Mouse (Mus musculus) heart, embryonic 16.5 days (tissue): ENCODE data around the gene Tjp2. TPM values are rescaled to one million over a fixed set of nuclear protein-coding genes. Genes with fewer than 3 reads are reported as not detected.

ENCODE experiments used
- ATAC-seq: fragments of 200-750 bp; cut with Nextera tagmentation; replicated peaks from 2 replicates; pipeline ENCODE4 v1.8.0; 2017; ENCODE audit warnings: moderate number of reproducible peaks; ENCODE audit not compliant: insufficient read depth, low FRiP score; ENCODE audit errors: extremely low read depth
- H3K27ac ChIP-seq: fragments of 300-500 bp; sonication (generic); 2 replicates; pipeline ENCODE4 v1.5.1; 2014; ENCODE audit warnings: mild to moderate bottlenecking, low read length, control low read depth, moderate library complexity
- H3K27me3 ChIP-seq: fragments of 300-500 bp; sonication (generic); 2 replicates; pipeline ENCODE4 v1.6.1; 2014; ENCODE audit warnings: low read length, mixed read lengths; ENCODE audit not compliant: control insufficient read depth, insufficient read depth
- H3K36me3 ChIP-seq: fragments of 300-500 bp; sonication (generic); 2 replicates; pipeline ENCODE4 v1.6.1; 2014; ENCODE audit not compliant: control insufficient read depth, insufficient read depth
- H3K4me1 ChIP-seq: fragments of 300-500 bp; sonication (generic); 2 replicates; pipeline ENCODE4 v1.6.1; 2014; ENCODE audit warnings: low read length, mixed read lengths; ENCODE audit not compliant: control insufficient read depth, insufficient read depth
- H3K4me2 ChIP-seq: fragments of 300-500 bp; sonication (generic); 2 replicates; pipeline ENCODE4 v1.6.1; 2014; ENCODE audit warnings: low read depth, mild to moderate bottlenecking, control low read depth, low read length
- H3K4me3 ChIP-seq: fragments of 300-500 bp; sonication (generic); 2 replicates; pipeline ENCODE4 v1.5.1; 2014; ENCODE audit warnings: mild to moderate bottlenecking, control low read depth, low read length
- H3K9ac ChIP-seq: fragments of 300-500 bp; sonication (generic); 2 replicates; pipeline ENCODE4 v1.6.1; 2014; ENCODE audit warnings: low read length, control low read depth
- H3K9me3 ChIP-seq: fragments of 300-500 bp; sonication (generic); replicated peaks from 2 replicates; pipeline ENCODE4 v1.6.1; 2016; ENCODE audit warnings: low read length; ENCODE audit not compliant: control insufficient read depth
- WGBS: fragments of 180-500 bp; shearing (Covaris S2); extraction: QIAGEN DNeasy Blood & Tissue Kit; methylation state at CpG from one replicate; pipeline ENCODE4 v1.1.7; 2014; 5-methylcytosine and 5-hydroxymethylcytosine counted together
- polyA plus RNA-seq: library from polyadenylated mRNA; unstranded; fragments of >200 nt; fragmentation: Nextera tagmentation; extraction: Ambion mirVana; gene quantifications from 2 replicates; pipeline ENCODE4 v1.2.1, GENCODE M21; 2015

The Tjp2 gene
- polyA plus RNA-seq, 1 experiment from 2014 or later = 22.3 TPM

DNA sequence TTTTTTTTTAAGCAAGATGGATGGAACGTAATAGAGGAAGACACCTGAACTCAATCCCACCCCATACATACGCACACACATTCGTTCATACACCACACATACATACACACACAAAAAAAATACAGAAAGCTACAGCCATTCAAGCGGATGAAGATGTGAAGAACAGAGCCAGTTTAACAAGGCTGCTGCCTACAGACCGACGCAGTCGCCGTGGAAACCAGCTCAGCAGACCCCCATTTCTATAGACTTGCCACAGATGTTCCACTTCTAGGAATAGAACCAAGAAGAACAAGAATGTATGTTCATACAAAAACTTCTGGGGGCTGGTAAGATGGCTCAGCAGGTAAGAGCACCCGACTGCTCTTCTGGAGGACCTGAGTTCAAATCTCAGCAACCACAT lies 8.1 kb downstream of the Tjp2 start:
- Histone ChIP-seq H3K4me2 (no peak overlapping the region), H3K9me3 (no peaks in the 10 kb centered on the region), H3K27ac (no peak overlapping the region), H3K4me3 (no peak overlapping the region), H3K4me1 (peaks cover 22% of the 10 kb centered on the region), H3K27me3 (no peaks in the 10 kb centered on the region), H3K9ac (no peak overlapping the region), H3K36me3 (no peaks in the 10 kb centered on the region)
- no peak for ATAC-seq
- WGBS = 93% methylated on average over 9 of the region's 9 CpGs

GRCm38 (mm10) chr19:24214939-24215338 lies 9.9 kb downstream of the Tjp2 start:
- WGBS = 83% methylated on average over 7 of the region's 7 CpGs
- Histone ChIP-seq H3K9ac (no peak overlapping the region), H3K27ac (no peak overlapping the region)

GRCm38 (mm10) chr19:24213299-24213698 lies 11.5 kb downstream of the Tjp2 start:
- no peaks in the 10 kb centered on the region for H3K27me3 ChIP-seq
- peak overlapping the region; percentile 35; the same call in 1 of the 2 replicates for H3K4me2 ChIP-seq
- H3K36me3 ChIP-seq = no peaks in the 10 kb centered on the region
- no peaks in the 10 kb centered on the region for H3K9me3 ChIP-seq
- H3K9ac ChIP-seq = peak overlapping the region; percentile 47; the same call in 1 of the 2 replicates
- H3K27ac ChIP-seq = peak overlapping the region; percentile 76
- ATAC-seq = peak; percentile 46
- peaks cover 16% of the 10 kb centered on the region for H3K4me1 ChIP-seq
- 34% methylated on average over 7 of the region's 7 CpGs for WGBS
- H3K4me3 ChIP-seq = no peak overlapping the region

More at GRCm38 (mm10) chr19:24214939-24215338, 9.9 kb downstream of the Tjp2 start:
- Histone ChIP-seq H3K9me3 (no peaks in the 10 kb centered on the region), H3K4me1 (peaks cover 20% of the 10 kb centered on the region), H3K36me3 (no peaks in the 10 kb centered on the region), H3K27me3 (no peaks in the 10 kb centered on the region), H3K4me3 (no peak overlapping the region), H3K4me2 (no peak overlapping the region)
- ATAC-seq = no peak

- no peaks in the 10 kb centered on the region for H3K9me3 ChIP-seq
- 45% methylated on average over 12 of the region's 12 CpGs for WGBS
- H3K36me3 ChIP-seq = no peaks in the 10 kb centered on the region
- H3K27ac ChIP-seq = peak overlapping the region; percentile 76
- peak overlapping the region; percentile 35 for H3K4me2 ChIP-seq
- H3K4me1 ChIP-seq = peaks cover 16% of the 10 kb centered on the region
- ATAC-seq = peak; percentile 85
- H3K27me3 ChIP-seq = no peaks in the 10 kb centered on the region
- peak overlapping the region; percentile 47; the same call in 1 of the 2 replicates for H3K9ac ChIP-seq
- H3K4me3 ChIP-seq = no peak overlapping the region
Observed at GRCm38 (mm10) chr19:24212552-24213249, 12.1 kb downstream of the Tjp2 start.

DNA sequence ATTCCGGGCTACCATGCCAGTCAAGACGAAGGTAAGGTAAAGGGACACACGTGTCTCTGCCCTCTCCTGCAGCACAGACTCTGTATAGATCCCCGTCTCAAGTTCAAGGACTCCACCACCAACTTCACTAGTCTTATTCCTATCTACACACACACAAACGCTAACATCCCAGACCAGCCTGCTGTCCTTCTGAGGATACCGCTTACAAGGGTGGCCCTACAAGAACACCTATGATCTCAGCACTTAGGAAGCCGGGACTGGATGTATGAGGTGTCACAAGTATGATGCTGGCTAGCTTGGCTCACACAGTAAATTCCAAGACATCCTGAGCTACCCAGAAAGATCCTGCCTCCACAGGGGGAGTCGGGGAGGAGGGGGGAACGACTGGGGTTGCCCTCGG lies 13.7 kb downstream of the Tjp2 start:
- H3K4me2 ChIP-seq = no peak overlapping the region
- H3K4me3 ChIP-seq = no peak overlapping the region
- H3K4me1 ChIP-seq = peaks cover 16% of the 10 kb centered on the region
- H3K9me3 ChIP-seq = no peaks in the 10 kb centered on the region
- H3K9ac ChIP-seq = no peak overlapping the region
- H3K27ac ChIP-seq = no peak overlapping the region
- H3K36me3 ChIP-seq = no peaks in the 10 kb centered on the region
- no peaks in the 10 kb centered on the region for H3K27me3 ChIP-seq
- 60% methylated on average over 10 of the region's 10 CpGs for WGBS
- ATAC-seq = no peak

DNA sequence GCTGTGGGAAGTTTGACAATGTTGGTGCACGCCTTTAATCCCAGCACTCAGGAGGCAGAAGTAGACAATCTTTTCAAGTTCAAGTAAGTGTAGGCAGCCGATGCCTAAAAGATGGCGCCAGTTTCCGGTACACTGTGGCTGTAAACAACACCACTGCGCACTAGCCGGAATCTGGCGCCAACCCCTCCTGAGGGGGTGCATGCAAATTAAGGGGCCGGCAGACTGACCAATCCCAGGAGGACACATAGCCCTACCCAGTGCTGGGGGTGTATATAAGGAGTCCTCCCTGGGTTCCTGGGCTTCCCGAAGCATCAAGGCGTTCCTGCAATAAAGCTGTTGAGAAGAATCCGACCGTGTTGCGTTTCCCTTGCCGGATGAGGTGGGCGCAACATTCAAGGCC lies 15.3 kb downstream of the Tjp2 start:
- Histone ChIP-seq H3K9me3 (no peaks in the 10 kb centered on the region), H3K4me3 (no peak overlapping the region), H3K4me2 (no peak overlapping the region), H3K27me3 (no peaks in the 10 kb centered on the region), H3K27ac (no peak overlapping the region), H3K9ac (no peak overlapping the region), H3K36me3 (no peaks in the 10 kb centered on the region), H3K4me1 (peaks cover 16% of the 10 kb centered on the region)
- WGBS = 94% methylated on average over 15 of the region's 15 CpGs
- ATAC-seq = no peak

DNA sequence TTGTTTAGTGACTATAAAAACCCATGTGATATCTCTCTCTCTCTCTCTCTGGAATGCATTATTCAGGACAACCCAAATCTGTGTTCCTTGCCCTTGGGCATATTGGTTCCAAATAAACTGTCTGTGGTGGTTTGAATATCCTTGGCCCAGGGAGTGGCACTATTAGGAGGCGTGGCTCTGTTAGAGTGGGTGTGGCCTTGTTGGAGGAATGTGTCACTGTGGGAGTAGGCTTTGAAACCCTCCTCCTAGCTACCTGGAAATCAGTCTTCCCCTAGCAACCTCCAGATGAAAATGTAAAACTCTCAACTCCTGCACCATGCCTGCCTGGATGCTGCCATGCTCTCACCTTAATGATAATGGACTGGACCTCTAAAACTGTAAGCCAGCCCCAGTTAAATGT lies 16.9 kb downstream of the Tjp2 start:
- Histone ChIP-seq H3K27ac (no peak overlapping the region), H3K9ac (no peak overlapping the region), H3K4me3 (no peak overlapping the region), H3K4me1 (peaks cover 9% of the 10 kb centered on the region), H3K36me3 (no peaks in the 10 kb centered on the region), H3K27me3 (no peaks in the 10 kb centered on the region), H3K4me2 (no peak overlapping the region), H3K9me3 (no peaks in the 10 kb centered on the region)
- 93% methylated on average over 1 of the region's 1 CpGs for WGBS
- no peak for ATAC-seq

GRCm38 (mm10) chr19:24205001-24205400 lies 19.8 kb downstream of the Tjp2 start:
- H3K4me3 ChIP-seq = no peak overlapping the region
- no peak for ATAC-seq
- no peaks in the 10 kb centered on the region for H3K27me3 ChIP-seq
- H3K4me2 ChIP-seq = no peak overlapping the region
- no peaks in the 10 kb centered on the region for H3K36me3 ChIP-seq
- 53% methylated on average over 1 of the region's 1 CpGs for WGBS
- no peaks in the 10 kb centered on the region for H3K4me1 ChIP-seq
- no peak overlapping the region for H3K27ac ChIP-seq
- H3K9ac ChIP-seq = no peak overlapping the region
- H3K9me3 ChIP-seq = no peaks in the 10 kb centered on the region

DNA sequence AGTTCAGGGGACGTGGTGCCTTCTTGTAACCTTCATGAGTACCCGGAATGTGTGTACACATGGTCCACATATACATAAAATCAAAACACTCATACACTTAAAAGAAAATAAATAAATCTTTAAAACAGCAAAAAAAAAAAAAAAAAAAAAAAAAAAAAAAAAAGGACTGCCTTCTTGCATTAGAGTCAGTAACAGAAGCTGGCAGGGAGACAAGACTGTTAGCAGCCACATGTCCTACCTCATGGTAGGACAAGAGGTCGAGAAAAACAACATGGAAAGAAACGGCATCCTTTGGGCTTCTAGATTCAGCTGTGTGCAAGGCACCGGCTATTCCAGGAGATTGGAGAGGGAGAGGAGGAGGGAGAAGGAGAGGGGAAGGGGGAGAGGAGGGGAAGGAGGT lies 23.0 kb downstream of the Tjp2 start:
- 77% methylated on average over 5 of the region's 5 CpGs for WGBS
- Histone ChIP-seq H3K27me3 (no peaks in the 10 kb centered on the region), H3K4me3 (no peak overlapping the region), H3K9me3 (no peaks in the 10 kb centered on the region), H3K27ac (no peak overlapping the region), H3K4me2 (no peak overlapping the region), H3K4me1 (no peaks in the 10 kb centered on the region), H3K9ac (no peak overlapping the region), H3K36me3 (no peaks in the 10 kb centered on the region)
- ATAC-seq = no peak
